Mouse (Mus musculus): Measurements from ENCODE around the gene Fos. TPM values are rescaled to one million over a fixed set of nuclear protein-coding genes. Genes with fewer than 3 reads are reported as not detected.
"Not testable (repeated sequence)": the region's sequence is repeated elsewhere in the genome, so short reads cannot be mapped to it uniquely, and the experiment has no call there.

Fos gene
- total RNA-seq, 1 experiment from 2014 or later: 1,145 TPM

DNA sequence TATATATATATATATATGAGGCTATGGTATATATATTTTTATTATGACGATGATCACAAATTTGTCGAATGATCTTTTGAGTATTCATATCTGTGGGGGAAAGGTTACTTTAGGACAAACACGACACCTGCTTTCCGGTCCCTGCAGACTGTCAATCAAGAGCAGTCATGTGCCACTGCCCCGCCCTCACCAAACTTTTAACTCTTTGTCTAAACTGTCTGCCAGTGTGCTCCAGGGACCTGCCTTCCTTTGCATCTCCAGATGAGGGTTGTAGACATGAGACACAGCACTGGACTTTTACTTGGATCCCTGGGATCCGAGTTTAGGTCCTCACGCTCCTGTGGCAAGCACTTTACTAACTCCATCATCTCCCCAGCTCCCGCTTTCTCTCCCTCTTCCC is 25.3 kb downstream of the Fos start:
- no peak for ATAC-seq (replicated peaks in 1 of 2; ENCODE audit: insufficient read depth in 1 of 2, low FRiP score in 2 of 2, low TSS enrichment in 1 of 2, low read depth in 1 of 2, poor library complexity in 2 of 2, severe bottlenecking in 2 of 2)

DNA sequence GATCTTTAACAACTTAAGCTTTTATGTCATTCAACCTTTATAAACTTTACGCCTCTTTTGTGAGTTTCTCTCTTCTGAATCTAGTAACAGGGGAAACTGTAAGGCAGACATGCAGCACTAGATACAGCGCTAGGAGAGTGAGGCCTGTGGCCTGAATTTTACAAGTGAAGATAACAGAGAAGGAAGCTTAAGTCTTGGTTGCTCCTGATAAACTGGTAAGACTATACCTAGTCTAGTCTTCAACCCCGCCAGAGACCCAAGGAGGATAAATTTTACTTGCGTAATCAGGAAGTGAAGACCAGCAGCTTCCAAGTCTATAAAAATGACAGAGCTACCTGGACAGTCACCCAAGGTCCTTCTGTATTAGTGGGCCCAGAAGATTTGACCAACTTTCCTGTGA is 29.0 kb downstream of the Fos start:
- no peak for ATAC-seq (replicated peaks in 1 of 2; ENCODE audit: insufficient read depth in 1 of 2, low FRiP score in 2 of 2, low TSS enrichment in 1 of 2, low read depth in 1 of 2, poor library complexity in 2 of 2, severe bottlenecking in 2 of 2)

DNA sequence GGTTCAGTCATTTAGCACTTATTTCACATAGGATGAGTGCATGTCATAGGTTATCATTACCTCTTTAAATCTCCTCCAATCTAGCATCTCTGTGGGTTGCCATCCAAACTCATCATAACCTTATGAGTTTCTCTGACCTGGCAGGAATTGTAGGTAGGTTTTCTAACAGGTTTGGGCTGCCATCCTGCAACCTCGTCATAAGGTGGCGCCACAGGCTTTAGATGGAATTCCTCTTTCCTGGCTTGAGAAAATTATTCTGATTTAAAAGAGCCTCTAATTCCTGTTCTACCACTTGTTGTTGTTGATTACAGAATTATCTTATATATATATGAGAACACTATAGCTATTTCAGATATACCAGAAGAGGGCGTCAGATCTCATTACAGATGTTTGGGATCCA is 34.5 kb downstream of the Fos start:
- 0 out of 4 replicates have a peak, but pooled peaks of 1 of the 2 experiments have one; percentile 45 for ATAC-seq (replicated peaks in 1 of 2; ENCODE audit: insufficient read depth in 1 of 2, low FRiP score in 2 of 2, low TSS enrichment in 1 of 2, low read depth in 1 of 2, poor library complexity in 2 of 2, severe bottlenecking in 2 of 2)

DNA sequence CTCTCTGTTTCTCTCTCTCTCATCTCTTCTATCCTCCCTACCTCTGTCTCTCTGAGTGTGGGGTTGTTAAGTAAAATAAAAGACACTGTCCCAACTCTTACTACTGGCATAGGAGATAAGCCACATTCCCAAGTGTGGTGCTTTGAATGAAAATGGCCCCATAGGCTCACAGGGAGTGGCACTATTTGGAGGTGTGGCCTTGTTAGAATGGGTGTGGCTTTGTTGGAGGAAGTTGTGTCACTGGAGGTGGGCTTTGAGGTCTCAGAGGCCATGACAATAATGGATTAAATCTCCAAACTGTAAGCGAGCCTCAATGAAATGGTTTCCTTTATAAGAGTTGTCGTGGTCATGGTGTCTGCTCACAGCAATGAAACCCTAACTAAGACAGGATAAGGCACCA is 36.3 kb downstream of the Fos start:
- no peak for ATAC-seq (replicated peaks in 1 of 2; ENCODE audit: insufficient read depth in 1 of 2, low FRiP score in 2 of 2, low TSS enrichment in 1 of 2, low read depth in 1 of 2, poor library complexity in 2 of 2, severe bottlenecking in 2 of 2)

GRCm38 (mm10) chr12:85513789-85514447 is 40.2 kb downstream of the Fos start:
- ATAC-seq (replicated peaks in 1 of 2; ENCODE audit: insufficient read depth in 1 of 2, low FRiP score in 2 of 2, low TSS enrichment in 1 of 2, low read depth in 1 of 2, poor library complexity in 2 of 2, severe bottlenecking in 2 of 2): no peak

GRCm38 (mm10) chr12:85514958-85515357 is 41.3 kb downstream of the Fos start:
- ATAC-seq (replicated peaks in 1 of 2; ENCODE audit: insufficient read depth in 1 of 2, low FRiP score in 2 of 2, low TSS enrichment in 1 of 2, low read depth in 1 of 2, poor library complexity in 2 of 2, severe bottlenecking in 2 of 2): no peak

DNA sequence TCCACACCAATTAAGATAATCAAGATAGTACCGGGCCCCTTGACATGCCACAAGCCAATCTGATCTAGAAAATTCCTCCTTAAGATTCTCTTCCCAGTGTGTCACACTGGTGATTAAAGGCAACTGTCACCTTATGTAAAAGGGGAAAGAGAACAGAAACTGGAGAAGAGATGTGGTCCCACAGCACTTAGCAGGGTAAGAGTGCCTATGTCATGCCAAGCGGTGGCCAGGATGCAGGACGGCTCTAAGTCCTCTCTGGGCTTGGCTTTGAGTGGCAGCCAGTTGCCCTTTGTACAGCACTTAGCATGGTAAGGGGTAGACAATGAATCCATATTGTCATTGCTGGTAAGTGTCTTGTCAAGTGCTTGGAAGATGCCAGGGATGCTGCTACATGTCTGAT is 42.2 kb downstream of the Fos start:
- no peak for ATAC-seq (replicated peaks in 1 of 2; ENCODE audit: insufficient read depth in 1 of 2, low FRiP score in 2 of 2, low TSS enrichment in 1 of 2, low read depth in 1 of 2, poor library complexity in 2 of 2, severe bottlenecking in 2 of 2)

- no peak for ATAC-seq (replicated peaks in 1 of 2; ENCODE audit: insufficient read depth in 1 of 2, low FRiP score in 2 of 2, low TSS enrichment in 1 of 2, low read depth in 1 of 2, poor library complexity in 2 of 2, severe bottlenecking in 2 of 2)
Observed at GRCm38 (mm10) chr12:85517339-85517738, 43.6 kb downstream of the Fos start.

- peak; percentile 65 to 78 for ATAC-seq (replicated peaks in 1 of 2; ENCODE audit: insufficient read depth in 1 of 2, low FRiP score in 2 of 2, low TSS enrichment in 1 of 2, low read depth in 1 of 2, poor library complexity in 2 of 2, severe bottlenecking in 2 of 2)
Observed at GRCm38 (mm10) chr12:85518009-85518408, 44.3 kb downstream of the Fos start.

- ATAC-seq (replicated peaks in 1 of 2; ENCODE audit: insufficient read depth in 1 of 2, low FRiP score in 2 of 2, low TSS enrichment in 1 of 2, low read depth in 1 of 2, poor library complexity in 2 of 2, severe bottlenecking in 2 of 2): no peak
Observed at GRCm38 (mm10) chr12:85519553-85519952, 45.9 kb downstream of the Fos start.

DNA sequence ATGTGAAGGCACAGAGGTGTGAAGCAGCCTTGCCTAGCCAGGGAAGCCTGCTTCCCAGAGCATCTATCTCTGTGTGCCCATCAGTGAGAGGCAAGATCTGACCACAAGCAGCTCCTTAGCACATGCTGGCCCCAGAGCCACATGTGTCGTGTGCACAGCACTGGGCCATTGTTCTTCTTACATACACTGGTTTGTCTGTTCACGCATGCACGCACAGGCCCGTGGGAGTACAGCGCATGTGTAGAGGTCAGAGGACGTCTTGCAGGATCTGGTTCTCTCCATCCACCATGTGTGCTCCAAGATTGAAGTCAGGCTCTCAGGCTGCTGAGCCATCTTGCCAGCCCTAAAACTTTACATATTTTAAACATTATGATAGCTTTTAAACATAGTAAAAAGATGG is 47.4 kb downstream of the Fos start:
- ATAC-seq (replicated peaks in 1 of 2; ENCODE audit: insufficient read depth in 1 of 2, low FRiP score in 2 of 2, low TSS enrichment in 1 of 2, low read depth in 1 of 2, poor library complexity in 2 of 2, severe bottlenecking in 2 of 2): no peak

GRCm38 (mm10) chr12:85521673-85522072 is 48.0 kb downstream of the Fos start:
- no peak for ATAC-seq (replicated peaks in 1 of 2; ENCODE audit: insufficient read depth in 1 of 2, low FRiP score in 2 of 2, low TSS enrichment in 1 of 2, low read depth in 1 of 2, poor library complexity in 2 of 2, severe bottlenecking in 2 of 2)

DNA sequence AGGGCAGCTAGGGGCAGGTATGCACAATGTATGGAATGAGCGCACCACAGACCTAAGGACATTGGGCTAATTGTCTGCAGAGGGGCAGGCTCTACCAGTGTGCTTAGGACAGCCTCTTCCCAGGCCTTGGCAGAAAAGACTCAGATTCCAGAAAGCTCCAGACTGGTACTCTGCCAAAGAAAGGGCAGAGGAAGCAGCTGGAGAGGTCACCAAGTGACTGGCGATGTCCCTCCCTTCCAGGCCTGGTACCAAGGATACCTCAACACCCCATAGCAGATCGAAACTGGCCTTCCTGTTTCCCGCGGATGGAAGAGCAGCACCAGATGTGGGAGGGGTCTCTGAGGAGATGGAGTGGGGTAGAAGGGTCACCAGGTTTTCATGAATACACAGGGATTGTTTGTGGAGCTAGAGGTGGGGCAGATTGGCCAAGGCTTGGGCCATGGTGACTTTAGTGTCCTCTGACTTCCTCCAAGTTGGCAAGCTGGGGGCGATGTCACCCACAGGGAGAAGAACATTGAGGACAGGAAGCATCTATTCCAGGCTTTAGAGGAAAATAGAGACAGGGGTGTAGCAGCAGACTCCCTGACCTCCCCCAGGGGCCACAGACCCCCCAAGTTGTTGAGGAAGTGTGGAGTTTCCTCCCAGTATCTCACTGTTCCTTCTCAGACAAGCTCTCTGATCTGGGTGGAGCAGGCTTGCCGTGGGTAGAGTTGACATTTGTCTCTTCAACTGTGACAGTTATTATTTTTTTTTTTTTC is 49.1 kb downstream of the Fos start:
- no peak for ATAC-seq (replicated peaks in 1 of 2; ENCODE audit: insufficient read depth in 1 of 2, low FRiP score in 2 of 2, low TSS enrichment in 1 of 2, low read depth in 1 of 2, poor library complexity in 2 of 2, severe bottlenecking in 2 of 2)

DNA sequence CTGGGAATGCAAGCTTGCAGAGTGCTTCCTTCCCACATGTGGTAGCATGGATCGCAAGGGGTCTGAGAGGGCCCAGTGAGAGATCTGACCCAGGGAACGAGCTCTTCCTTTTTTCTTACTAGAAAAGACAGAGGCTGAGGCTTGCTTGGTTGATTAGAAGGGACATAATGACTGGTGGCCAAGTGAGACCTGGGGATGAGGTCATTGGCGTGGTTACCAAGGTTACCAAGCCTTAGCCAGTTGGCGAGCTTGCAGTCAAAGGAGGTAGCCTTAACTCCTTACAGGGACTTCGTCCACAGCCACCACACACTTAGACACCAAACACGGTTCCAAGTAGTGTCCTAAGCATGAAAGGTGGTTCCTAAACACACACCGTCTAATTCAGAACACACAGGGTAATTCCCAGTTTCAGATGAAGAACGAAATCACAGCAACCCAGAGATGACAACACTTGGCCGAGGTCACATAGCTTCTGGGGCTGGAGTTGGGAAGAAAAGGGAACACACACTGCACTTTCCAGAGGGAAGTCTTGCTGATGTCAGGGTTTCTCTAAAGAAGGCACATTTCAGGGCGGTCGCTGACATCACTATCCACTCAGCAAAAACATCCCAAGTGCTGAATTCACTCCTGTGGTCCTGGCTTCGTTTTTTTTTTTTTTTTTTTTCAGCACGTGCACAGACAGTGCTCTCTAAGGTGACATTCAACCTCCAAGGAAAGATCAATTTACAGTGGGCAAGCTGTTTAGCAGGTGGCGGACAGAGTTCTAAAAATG is 49.9 kb downstream of the Fos start:
- ATAC-seq (replicated peaks in 1 of 2; ENCODE audit: insufficient read depth in 1 of 2, low FRiP score in 2 of 2, low TSS enrichment in 1 of 2, low read depth in 1 of 2, poor library complexity in 2 of 2, severe bottlenecking in 2 of 2): no peak

GRCm38 (mm10) chr12:85524193-85524858 is 50.6 kb downstream of the Fos start:
- no peak for ATAC-seq (replicated peaks in 1 of 2; ENCODE audit: insufficient read depth in 1 of 2, low FRiP score in 2 of 2, low TSS enrichment in 1 of 2, low read depth in 1 of 2, poor library complexity in 2 of 2, severe bottlenecking in 2 of 2)

DNA sequence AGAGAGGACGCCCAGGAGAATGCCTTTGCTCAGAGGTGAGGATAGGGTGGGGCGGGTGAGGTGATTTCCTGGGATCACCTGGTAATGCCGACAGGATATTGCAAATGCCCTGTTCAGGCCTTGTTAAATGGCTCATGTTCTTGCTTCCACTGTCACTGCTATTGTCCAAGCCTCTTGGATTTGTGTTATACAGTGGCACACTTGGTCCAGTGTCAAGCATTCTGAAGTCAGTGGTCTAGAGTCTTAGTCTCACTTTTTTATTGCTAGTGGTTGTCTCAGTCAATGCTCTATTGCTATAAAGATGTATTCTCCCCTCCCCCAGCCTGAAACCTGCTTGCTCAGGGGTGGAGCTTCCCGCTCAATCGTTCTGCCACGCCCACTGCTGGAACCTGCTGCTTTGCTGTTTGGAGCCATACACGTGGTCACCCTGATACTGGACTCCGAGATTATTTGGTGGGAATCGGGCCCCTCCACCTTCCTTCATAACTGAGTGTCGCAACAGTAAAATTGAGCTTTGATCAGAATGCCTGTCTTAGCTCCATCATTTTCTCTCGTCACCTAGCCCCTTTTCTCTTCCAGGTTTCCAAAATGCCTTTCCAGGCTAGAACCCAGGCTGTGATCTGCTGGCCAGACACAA is 51.3 kb downstream of the Fos start:
- not testable (repeated sequence) for ATAC-seq (replicated peaks in 1 of 2; ENCODE audit: insufficient read depth in 1 of 2, low FRiP score in 2 of 2, low TSS enrichment in 1 of 2, low read depth in 1 of 2, poor library complexity in 2 of 2, severe bottlenecking in 2 of 2)
